Mouse (Mus musculus) forebrain, embryonic 14.5 days (tissue): ENCODE data around the gene Nlrc4. TPM values are rescaled to one million over a fixed set of nuclear protein-coding genes. Genes with fewer than 3 reads are reported as not detected.

Experiments
- ATAC-seq: fragments of 200-750 bp; cut with Nextera tagmentation; 2 replicates; pipeline ENCODE4 v1.8.0; 2017; ENCODE audit warnings: mild to moderate bottlenecking, moderate library complexity
- DNase-seq: peaks from one replicate; pipeline ENCODE4 v3.0.0-alpha.2; 2015; ENCODE audit warnings: low spot score
- H3K27ac ChIP-seq: fragments of 300-500 bp; sonication (generic); 2 replicates; pipeline ENCODE4 v1.5.1; 2014; ENCODE audit warnings: low read depth, mild to moderate bottlenecking, control low read depth, low read length, moderate library complexity
- H3K27me3 ChIP-seq: fragments of 300-500 bp; sonication (generic); replicated peaks from 2 replicates; pipeline ENCODE4 v1.6.1; 2014; ENCODE audit warnings: low read length, control low read depth, mixed read lengths; ENCODE audit not compliant: control insufficient read depth, insufficient read depth
- H3K36me3 ChIP-seq: fragments of 300-500 bp; sonication (generic); 2 replicates; pipeline ENCODE4 v1.6.1; 2014; ENCODE audit warnings: low read length, control low read depth; ENCODE audit not compliant: control insufficient read depth, insufficient read depth
- H3K4me1 ChIP-seq: fragments of 300-500 bp; sonication (generic); 2 replicates; pipeline ENCODE4 v1.6.1; 2014; ENCODE audit warnings: antibody characterized with exemption, low read length, control low read depth; ENCODE audit not compliant: control insufficient read depth, insufficient read depth
- H3K4me2 ChIP-seq: fragments of 300-500 bp; sonication (generic); 2 replicates; pipeline ENCODE4 v1.6.1; 2014; ENCODE audit warnings: mild to moderate bottlenecking, control low read depth, low read length
- H3K4me3 ChIP-seq: fragments of 300-500 bp; sonication (generic); 2 replicates; pipeline ENCODE4 v1.5.1; 2014; ENCODE audit warnings: low read depth, low read length, control low read depth
- H3K9ac ChIP-seq: fragments of 300-500 bp; sonication (generic); 2 replicates; pipeline ENCODE4 v1.6.1; 2014; ENCODE audit warnings: mild to moderate bottlenecking, low read length, control low read depth, moderate library complexity
- H3K9me3 ChIP-seq: fragments of 300-500 bp; sonication (generic); replicated peaks from 2 replicates; pipeline ENCODE4 v1.6.1; 2016; ENCODE audit warnings: low read length, control low read depth, mixed read lengths; ENCODE audit not compliant: control insufficient read depth
- WGBS: fragments of 180-500 bp; shearing (Covaris S2); extraction: QIAGEN DNeasy Blood & Tissue Kit; methylation state at CpG from one replicate; pipeline ENCODE4 v1.1.7; 2014; 5-methylcytosine and 5-hydroxymethylcytosine counted together
- polyA plus RNA-seq: library from polyadenylated mRNA; unstranded; fragments of >200 nt; fragmentation: Nextera tagmentation; extraction: Ambion mirVana; gene quantifications from 2 replicates; pipeline ENCODE4 v1.2.1, GENCODE M21; 2014

Gene Nlrc4
- polyA plus RNA-seq, 1 experiment from 2014 or later, result 0.18 TPM

- 94% methylated on average over 8 of the region's 8 CpGs for WGBS
- H3K36me3 ChIP-seq, result peaks cover 80% of the 10 kb centered on the region
These were observed 42.0 kb downstream of the Nlrc4 start for GRCm38 (mm10) chr17:74416841-74417360.

DNA sequence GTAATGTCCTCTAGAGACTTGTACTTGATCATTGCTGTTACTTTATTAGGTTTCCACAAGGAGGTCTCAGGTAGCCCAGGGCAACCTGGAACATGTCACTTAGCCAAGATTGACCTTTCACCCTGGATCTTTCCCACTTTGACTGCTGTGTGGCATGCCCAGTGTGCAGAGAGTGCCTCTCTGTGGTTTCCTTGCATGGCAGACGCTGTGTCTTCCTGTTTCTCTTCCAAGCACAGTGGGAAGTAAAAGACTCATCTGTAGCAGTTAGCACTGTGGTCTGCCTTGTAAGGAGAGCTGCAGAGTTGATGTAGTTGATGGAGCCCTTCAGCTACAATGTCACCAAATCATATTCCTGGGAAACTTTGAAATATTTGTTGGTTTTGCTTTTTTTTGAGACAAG lies 44.3 kb downstream of the Nlrc4 start:
- Histone ChIP-seq H3K9ac (no peak overlapping the region), H3K4me1 (no peaks in the 10 kb centered on the region), H3K9me3 (no peaks in the 10 kb centered on the region), H3K4me3 (no peak overlapping the region), H3K36me3 (peaks cover 79% of the 10 kb centered on the region), H3K27me3 (no peaks in the 10 kb centered on the region), H3K27ac (no peak overlapping the region), H3K4me2 (no peak overlapping the region)
- WGBS, result 81% methylated on average over 1 of the region's 1 CpGs
- ATAC-seq (no peak), DNase-seq (no peak)

More at GRCm38 (mm10) chr17:74416841-74417360, 42.0 kb downstream of the Nlrc4 start:
- H3K4me1 ChIP-seq, result no peaks in the 10 kb centered on the region
- no peaks in the 10 kb centered on the region for H3K9me3 ChIP-seq
- no peak overlapping the region for H3K9ac ChIP-seq
- no peak overlapping the region for H3K27ac ChIP-seq
- H3K27me3 ChIP-seq, result no peaks in the 10 kb centered on the region
- no peak overlapping the region for H3K4me2 ChIP-seq
- H3K4me3 ChIP-seq, result no peak overlapping the region
- ATAC-seq (no peak), DNase-seq (no peak)

DNA sequence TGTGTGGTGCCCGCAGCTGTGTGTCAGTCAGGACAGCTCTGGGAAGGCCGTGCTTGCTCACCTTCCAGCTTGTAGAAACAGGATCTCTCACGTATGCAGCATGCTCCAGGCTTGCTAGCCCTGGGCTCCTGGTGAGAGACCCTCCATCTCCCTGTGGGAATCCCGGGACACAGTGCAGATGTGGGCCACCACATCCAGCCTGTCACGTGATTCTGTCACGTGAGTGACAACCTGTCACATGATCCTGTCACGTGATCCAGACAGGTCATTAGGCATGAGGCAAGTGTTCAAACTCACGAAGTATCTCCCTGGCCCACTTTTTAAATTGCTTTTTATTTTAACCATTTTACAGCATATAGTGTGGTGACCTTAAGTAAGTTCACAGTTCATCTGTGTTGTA lies 45.6 kb downstream of the Nlrc4 start:
- 87% methylated on average over 8 of the region's 8 CpGs for WGBS
- Histone ChIP-seq H3K4me2 (no peak overlapping the region), H3K9ac (no peak overlapping the region), H3K4me1 (no peaks in the 10 kb centered on the region), H3K9me3 (no peaks in the 10 kb centered on the region), H3K36me3 (peaks cover 78% of the 10 kb centered on the region), H3K27me3 (no peaks in the 10 kb centered on the region), H3K27ac (no peak overlapping the region), H3K4me3 (no peak overlapping the region)
- no peak for DNase-seq
- ATAC-seq, result no peak

DNA sequence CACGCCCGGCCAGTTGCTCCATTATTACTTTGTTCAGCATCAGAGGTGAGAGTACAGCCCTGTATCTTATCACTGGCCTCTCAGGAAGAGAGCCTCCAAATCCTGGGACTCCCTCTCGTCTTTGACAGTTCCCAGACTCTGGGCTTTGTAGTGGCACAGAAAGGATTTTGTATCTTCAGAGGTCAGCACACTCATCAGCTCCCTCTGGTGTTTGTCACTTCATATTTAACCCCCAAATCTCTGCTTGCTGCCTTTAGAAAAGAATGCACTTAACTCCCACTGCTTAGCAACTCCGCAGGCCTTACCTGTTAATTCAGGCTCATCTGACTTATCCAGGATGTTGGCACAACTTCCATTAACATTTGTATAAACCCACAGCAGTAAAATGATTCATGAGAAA lies 49.2 kb downstream of the Nlrc4 start:
- no peak overlapping the region for H3K9ac ChIP-seq
- H3K27me3 ChIP-seq, result no peaks in the 10 kb centered on the region
- no peaks in the 10 kb centered on the region for H3K4me1 ChIP-seq
- ATAC-seq (no peak), DNase-seq (peak; percentile 14)
- no peak overlapping the region for H3K4me3 ChIP-seq
- no peak overlapping the region for H3K27ac ChIP-seq
- peaks cover 74% of the 10 kb centered on the region for H3K36me3 ChIP-seq
- WGBS, result 65% methylated on average over 4 of the region's 4 CpGs
- H3K9me3 ChIP-seq, result no peaks in the 10 kb centered on the region
- no peak overlapping the region for H3K4me2 ChIP-seq

DNA sequence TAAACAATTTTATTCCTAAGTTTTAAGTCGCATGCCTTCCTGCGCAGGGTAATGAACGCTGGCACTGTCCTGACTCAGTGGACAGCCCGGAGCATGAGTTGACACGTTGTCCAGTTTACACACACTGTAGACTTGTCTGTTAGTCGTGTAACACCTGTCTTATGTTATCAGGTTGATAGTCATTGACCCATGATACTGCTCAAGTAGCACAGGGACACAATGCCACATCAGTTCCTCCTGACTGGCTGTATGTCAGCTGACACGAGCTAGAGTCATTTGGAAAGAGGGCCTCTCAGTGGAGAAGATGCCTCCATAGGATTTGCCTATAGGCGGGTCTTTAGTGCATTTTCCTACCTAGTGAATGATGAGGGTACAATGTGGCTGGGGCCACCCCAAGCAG lies 52.5 kb downstream of the Nlrc4 start:
- Histone ChIP-seq H3K27me3 (no peaks in the 10 kb centered on the region), H3K4me3 (no peak overlapping the region), H3K4me1 (no peaks in the 10 kb centered on the region), H3K4me2 (no peak overlapping the region), H3K9ac (no peak overlapping the region), H3K36me3 (peaks cover 74% of the 10 kb centered on the region), H3K9me3 (no peaks in the 10 kb centered on the region), H3K27ac (no peak overlapping the region)
- WGBS, result 85% methylated on average over 8 of the region's 8 CpGs
- DNase-seq (no peak), ATAC-seq (no peak)

DNA sequence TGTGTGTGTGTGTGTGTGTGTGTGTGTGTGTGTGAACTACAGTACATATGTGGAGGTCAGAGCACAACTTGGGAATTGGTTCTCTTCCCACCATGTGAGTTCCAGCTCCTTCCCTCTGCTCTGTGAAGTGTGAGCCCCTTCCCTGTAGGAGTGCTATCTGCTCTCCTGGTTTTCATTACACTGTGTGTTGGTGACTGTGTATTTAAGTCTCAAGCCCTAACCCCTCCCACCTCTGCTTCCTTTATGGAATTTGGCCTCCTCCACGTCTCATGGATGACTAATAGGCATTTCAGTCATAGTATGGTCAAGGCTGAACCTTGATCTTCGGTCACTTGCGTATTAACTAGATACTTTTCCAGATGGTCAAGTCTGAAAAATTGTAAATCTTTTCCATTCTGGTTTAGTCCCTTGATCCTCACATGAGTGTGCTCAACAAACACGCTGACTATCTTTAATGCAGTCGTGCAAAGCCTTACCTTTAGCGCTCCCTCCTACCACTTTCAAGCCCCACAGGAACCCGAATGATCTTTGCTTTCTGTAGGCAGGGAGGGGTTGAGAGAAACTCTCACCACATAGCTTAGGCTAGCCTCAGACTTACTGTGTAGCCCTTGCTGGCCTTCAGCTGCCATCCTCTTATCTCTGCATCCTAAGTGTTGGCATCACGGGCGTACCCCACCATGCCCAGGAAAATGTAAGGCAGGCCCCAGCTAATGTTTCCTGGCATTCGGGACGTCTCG lies 56.3 kb downstream of the Nlrc4 start:
- Histone ChIP-seq H3K4me1 (no peaks in the 10 kb centered on the region), H3K9me3 (no peaks in the 10 kb centered on the region), H3K9ac (no peak overlapping the region), H3K4me3 (no peak overlapping the region), H3K27ac (no peak overlapping the region), H3K27me3 (no peaks in the 10 kb centered on the region), H3K4me2 (no peak overlapping the region), H3K36me3 (peaks cover 49% of the 10 kb centered on the region)
- DNase-seq (no peak), ATAC-seq (no peak)
- 94% methylated on average over 12 of the region's 12 CpGs for WGBS

GRCm38 (mm10) chr17:74397173-74397572 lies 61.8 kb downstream of the Nlrc4 start:
- Histone ChIP-seq H3K9me3 (no peaks in the 10 kb centered on the region), H3K36me3 (peaks cover 4% of the 10 kb centered on the region; the same call in 1 of the 2 replicates), H3K9ac (no peak overlapping the region), H3K4me2 (no peak overlapping the region), H3K4me1 (peaks cover 4% of the 10 kb centered on the region; the same call in 1 of the 2 replicates), H3K27ac (no peak overlapping the region), H3K4me3 (no peak overlapping the region), H3K27me3 (no peaks in the 10 kb centered on the region)
- DNase-seq (no peak), ATAC-seq (no peak)
- WGBS, result 82% methylated on average over 2 of the region's 2 CpGs

- ATAC-seq, result no peak
- Histone ChIP-seq H3K4me1 (peaks cover 4% of the 10 kb centered on the region; the same call in 1 of the 2 replicates), H3K4me3 (no peak overlapping the region), H3K27me3 (no peaks in the 10 kb centered on the region), H3K4me2 (peak overlapping the region; percentile 71), H3K27ac (no peak overlapping the region), H3K9ac (no peak overlapping the region), H3K9me3 (no peaks in the 10 kb centered on the region), H3K36me3 (no peaks in the 10 kb centered on the region)
- DNase-seq, result no peak
- 75% methylated on average over 4 of the region's 4 CpGs for WGBS
These were observed 62.2 kb downstream of the Nlrc4 start for GRCm38 (mm10) chr17:74396766-74397165.

- WGBS, result under 1% methylated on average over 41 of the region's 41 CpGs
- DNase-seq (peak; percentile 99), ATAC-seq (peak; percentile 99)
- Histone ChIP-seq H3K27me3 (no peaks in the 10 kb centered on the region), H3K9me3 (no peaks in the 10 kb centered on the region), H3K4me2 (peak within 1 kb of the TSS; percentile 71), H3K9ac (peak within 1 kb of the TSS; percentile 95), H3K4me1 (peaks cover 4% of the 10 kb centered on the region; the same call in 1 of the 2 replicates), H3K36me3 (no peaks in the 10 kb centered on the region; the same call in 1 of the 2 replicates), H3K4me3 (peak within 1 kb of the TSS; percentile 90), H3K27ac (peak within 1 kb of the TSS; percentile 89)
These were observed 63.4 kb downstream of the Nlrc4 start, which contains the start of gene Slc30a6 for GRCm38 (mm10) chr17:74395383-74396065. Slc30a6 (plus strand) TSS chr17:74395608.
